Mouse (Mus musculus): ENCODE measurements around the gene Helz2.
A peak's percentile ranks its signal among the peaks of the same experiment; 100 is the strongest.

The Helz2 gene

DNA sequence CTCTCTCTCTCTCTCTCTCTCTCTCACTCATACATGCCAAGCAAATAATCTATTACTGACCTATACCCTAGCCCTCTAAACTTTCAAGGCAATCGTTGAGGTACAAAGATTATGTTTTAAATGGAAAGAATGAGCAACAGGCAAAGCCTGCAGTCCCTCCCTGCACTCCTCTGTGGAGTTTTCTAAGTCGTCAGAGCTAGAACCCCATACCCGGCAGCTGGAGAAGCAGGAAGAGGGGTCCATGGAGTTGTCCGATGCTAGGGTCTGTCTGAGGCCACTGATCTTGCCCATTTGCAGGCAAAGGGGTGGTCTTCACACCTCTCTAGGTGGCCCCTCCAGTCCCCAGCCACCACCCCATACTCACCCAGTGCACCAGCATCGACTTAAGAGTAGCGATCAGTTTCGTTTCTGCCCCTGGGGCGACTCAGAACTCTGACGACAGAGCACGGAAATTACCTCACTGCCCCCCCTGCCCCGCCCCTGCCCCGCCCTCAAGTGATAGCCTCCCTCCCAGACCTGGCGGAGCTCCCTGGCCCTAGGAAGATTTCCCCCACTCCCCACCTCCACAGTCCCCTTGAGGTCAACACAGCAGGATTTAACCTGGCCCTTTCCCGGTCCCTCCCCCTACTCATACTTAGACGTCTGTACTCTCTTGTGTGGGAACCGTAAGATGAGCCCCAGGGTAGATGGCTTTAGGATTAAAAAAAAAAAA lies at the start of gene Helz2:
Helz2 (minus strand) TSS at position 426 of the 712 bp plus-strand sequence.
- DNase-seq (ENCODE audit: low spot score in 2 of 2): no peak

DNA sequence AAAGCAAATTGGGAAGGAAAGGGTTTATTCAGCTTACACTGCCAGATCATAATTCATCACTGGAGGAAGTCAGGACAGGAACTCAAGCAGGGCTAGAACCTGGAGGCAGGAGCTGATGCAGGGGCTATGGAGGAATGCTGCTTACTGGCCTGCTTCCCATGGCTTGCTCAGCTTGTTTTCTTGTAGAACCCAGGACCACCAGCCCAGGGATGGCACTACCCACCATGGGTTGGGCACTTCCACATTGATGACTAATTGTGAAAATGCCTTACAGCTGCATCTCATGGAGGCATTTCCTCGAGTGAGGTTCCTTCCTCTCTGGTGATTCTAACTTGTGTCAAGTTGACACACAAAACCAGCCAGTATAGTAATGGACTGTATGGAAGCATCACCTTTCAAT lies 49.1 kb upstream of the Helz2 start:
- DNase-seq (ENCODE audit: low spot score in 2 of 2): no peak

DNA sequence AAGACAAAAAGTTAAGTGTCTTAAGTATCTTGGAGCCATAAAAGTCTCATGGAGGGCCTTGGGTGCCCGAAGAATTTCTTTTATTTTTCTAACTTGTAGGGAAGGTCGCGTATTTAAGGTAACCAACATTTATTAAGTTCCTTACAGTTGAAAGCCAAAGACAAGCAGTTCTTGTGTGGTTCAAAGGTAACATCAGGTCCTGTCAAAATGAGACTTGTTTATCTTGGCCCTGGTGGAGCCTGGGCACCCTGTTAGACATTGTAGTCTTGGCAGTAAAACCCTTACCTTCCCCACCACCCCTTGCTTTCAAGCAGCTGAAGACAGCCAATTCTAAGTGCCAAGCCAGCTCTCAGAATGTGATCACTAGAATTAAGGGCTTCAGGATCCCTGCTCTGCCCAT lies 46.9 kb upstream of the Helz2 start:
- DNase-seq (ENCODE audit: low spot score in 2 of 2): no peak

DNA sequence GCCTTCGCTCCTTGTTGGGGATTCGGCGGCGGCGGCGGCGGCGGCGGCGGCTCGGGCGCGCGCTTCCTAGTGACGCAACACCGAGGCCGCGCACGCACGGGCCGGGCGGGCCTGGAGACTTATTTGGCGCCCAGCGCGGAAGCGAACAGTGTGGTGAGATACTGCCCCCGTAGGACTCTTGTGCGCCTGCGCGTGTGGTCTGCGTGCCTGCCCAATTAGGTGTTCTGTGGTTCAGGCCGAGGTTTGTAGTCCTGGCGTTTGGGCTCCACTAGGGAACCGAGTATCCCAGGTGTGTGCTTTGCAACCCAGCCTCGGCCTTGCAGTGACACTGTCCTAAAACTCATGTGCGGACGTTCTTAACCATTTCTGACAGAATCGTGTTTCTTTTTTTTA lies 46.1 kb upstream of the Helz2 start, which contains the start of gene Gmeb2:
Gmeb2 (minus strand) TSS at position 78 of the 393 bp plus-strand sequence.
- peak; percentile 91 to 92 for DNase-seq (ENCODE audit: low spot score in 2 of 2)

DNA sequence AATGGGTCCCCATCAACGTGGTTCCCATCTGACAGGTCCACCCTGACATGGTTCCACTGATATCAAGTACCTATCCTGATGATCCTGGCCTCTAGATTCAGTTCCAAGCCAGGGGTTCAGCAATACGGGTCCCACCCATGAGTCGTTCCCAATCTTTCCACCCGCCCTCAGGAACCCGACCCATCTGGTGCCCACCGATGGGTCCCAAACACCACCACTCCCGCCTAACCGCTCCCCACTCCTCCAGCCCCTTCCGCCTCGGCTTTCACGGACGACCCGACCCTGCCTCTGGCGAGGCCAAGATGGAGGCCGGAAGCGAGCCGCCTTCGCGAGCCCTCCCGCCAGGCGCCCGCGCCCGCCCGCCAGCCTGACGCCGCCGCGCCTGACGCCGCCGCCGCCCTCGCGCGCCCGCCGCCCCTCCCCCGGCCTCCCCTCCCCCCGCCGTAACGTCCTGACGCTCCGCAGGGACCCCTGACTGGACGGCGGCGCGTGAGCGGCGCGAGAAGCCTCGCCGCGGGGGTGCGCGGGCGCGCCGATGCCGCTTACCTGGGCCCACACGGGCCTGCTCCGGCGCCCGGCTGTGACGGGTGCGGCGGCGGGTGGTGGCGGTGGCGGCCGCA lies 45.6 kb upstream of the Helz2 start:
- peak; percentile 59 to 66 for DNase-seq (ENCODE audit: low spot score in 2 of 2)

DNA sequence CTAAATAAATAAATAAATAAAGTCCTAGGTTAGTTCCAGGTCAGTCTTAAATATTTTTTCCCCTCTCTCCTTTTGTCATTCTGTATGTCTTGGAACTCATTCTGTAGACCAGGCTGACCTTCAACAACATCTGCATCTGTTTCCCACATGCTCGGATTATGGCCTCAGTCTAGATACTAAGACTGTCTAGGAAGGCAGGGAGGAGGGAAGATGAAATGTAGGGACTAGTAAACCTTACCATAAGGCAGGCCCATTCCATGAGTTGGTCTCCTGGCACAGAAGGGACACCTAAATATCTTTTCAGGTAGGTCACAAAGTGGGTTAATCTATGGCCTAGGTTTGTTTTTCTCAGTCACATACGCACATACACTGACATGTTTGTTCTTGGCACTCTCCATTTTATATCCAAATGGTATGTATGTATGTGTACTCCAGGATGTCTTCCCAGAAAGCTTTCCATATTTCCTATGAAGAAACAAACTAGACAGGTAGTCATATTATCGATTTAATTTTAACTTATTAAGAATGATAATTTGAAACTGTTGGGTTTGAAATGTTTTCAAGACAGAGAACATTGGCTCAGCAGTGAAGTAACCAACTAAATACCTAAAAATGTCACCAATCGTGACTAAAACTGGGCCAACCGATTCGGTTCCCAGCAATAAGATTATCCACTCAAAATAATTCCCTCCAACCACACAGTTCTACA lies 45.0 kb upstream of the Helz2 start:
- DNase-seq (ENCODE audit: low spot score in 2 of 2): no peak

DNA sequence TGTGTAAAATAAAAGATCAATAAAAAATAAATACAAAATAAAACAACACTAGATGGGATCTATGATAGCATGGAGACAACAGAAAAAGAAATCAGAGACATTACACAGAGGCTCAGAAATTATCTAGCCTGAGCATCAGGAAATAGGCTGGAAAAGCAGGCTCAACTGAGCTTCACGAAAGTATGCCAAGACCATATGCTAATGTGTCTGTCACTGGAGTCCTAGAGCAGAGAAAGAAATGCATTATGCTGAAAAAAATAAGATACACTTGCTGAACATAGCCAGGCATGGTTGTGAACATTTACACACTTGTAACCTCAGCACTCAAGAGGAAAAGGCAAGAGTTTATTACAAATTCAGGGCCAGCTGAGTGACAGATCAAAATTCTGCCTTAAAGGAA lies 38.1 kb upstream of the Helz2 start:
- DNase-seq (ENCODE audit: low spot score in 2 of 2): no peak

DNA sequence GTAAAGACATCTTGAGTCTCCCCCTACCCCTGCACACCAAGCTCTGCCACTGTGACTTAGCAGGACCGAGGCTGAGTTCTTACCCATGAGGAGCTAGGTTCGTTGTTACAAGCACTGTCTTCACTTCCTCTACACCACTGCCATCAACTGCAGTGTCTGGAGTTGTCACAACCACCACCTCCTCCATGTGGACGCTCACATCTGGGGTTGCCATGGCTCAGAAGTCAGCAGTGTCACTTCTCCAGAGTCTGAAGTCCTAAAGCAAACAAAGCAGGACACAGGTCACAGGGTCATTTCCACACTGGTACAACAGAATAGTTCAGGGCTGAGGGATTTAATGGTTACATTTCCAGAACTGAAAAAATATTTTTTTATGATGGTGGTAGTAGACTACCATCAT lies 36.0 kb upstream of the Helz2 start:
- DNase-seq (ENCODE audit: low spot score in 2 of 2): no peak

DNA sequence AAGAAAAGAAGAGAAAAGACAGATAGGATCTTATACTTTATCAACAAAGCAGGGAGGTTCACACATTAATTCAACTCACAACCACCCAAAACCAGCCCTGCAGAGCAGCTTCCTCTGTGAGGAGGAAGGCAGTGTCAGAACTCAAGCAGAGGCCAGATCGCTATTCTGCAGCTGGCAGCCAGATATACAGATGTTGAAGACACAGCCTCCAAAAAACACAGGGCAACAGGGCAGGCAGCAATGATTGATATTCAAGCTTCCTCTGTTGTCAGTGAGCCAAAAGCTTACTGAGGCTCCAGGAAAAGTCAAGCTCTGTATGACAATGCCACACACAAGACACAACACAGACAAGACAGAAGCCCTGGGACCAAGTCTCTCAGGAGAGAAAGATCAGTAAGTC lies 34.9 kb upstream of the Helz2 start:
- no peak for DNase-seq (ENCODE audit: low spot score in 2 of 2)

DNA sequence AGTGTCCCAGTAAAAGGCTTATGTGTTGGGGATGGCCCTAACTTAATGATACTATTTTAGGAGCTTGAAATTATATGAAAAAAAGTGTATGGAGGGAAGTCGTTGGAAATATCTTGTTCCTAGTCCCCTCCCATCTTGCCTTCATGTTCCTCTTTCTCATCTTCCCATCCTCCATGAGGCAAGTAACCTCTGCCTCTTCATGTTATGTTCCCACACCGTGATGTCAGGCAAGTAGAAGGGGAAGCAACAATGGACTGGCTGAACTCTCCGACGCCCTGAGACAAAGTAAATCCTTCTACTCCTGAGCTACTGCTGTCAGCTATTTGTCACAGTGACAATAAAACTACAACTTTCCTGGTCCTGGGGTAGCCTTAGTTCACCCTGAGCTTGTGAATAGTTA lies 32.8 kb upstream of the Helz2 start:
- no peak for DNase-seq (ENCODE audit: low spot score in 2 of 2)

DNA sequence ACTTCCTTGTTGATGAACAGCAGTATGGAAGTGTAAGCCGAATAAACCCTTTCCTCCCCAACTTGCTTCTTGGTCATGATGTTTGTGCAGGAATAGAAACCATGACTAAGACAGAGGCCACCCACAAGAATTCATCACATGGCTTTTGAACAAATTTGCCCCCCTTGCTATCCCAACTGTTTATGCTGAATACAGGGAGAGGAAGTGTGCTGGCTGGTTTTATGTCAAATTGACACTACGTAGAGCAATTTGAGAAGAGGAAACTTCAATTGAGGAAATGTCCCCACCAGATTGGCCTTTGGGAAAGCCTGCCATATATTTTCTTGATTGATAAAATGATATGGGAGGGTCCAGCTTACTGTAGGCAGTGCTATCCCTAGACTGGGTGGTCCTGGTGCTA lies 32.0 kb upstream of the Helz2 start:
- DNase-seq (ENCODE audit: low spot score in 2 of 2): no peak

DNA sequence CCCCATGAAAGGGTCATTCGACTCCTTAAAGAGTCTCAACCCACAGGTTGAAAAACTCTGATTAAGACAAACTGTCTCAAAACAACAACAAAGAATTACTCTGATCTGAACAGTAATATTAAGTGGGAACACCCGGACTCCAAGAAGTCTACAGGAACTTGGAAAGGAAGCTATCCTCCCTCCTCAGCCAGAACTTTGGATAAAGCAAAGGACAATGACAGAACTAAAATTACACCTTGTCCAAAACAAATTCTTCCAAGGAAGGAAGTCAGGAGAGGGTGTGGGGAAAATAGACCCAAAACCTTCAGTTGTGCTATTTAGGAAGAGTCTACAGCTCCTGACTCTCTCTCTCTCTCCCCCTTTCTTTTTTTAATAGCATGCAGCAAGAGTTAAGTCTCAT lies 30.3 kb upstream of the Helz2 start:
- DNase-seq (ENCODE audit: low spot score in 2 of 2): no peak

DNA sequence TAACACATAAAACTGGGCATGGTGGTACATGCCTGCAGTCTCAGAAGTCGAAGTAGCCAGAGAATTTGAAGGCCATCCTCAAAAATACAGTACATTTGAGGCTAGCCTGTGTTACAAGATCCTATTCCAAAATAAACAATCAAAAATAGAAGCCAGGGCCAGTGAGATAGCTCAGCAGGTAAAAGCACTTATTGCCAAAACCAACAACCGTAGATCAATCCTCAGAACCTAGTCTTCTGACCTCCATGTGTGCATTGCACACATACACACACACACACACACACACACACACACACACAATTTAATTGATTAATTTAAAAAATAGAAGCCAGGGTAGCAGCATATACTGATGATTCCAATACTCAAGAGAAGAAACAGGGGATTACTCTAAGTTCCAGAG lies 25.0 kb upstream of the Helz2 start:
- DNase-seq (ENCODE audit: low spot score in 2 of 2): no peak

DNA sequence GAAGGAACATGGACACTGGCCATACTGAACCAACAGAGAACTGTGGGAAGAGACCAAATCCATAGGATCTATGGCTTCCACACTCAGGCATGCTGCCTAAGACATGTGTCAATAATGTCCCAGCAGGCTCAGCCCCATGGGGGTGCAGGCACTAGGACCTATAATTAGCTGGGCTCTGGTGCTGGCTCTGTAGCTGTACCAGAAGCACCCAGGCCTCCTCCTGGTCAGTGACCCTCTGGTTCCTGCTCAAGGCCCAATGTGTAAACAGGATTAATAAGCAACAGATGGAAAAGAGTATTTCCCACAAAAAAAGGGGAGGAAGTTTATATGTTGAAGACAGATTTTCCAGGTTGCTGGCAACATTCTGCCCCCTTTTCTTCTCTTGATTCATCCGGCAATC lies 11.4 kb upstream of the Helz2 start:
- no peak for DNase-seq (ENCODE audit: low spot score in 2 of 2)

DNA sequence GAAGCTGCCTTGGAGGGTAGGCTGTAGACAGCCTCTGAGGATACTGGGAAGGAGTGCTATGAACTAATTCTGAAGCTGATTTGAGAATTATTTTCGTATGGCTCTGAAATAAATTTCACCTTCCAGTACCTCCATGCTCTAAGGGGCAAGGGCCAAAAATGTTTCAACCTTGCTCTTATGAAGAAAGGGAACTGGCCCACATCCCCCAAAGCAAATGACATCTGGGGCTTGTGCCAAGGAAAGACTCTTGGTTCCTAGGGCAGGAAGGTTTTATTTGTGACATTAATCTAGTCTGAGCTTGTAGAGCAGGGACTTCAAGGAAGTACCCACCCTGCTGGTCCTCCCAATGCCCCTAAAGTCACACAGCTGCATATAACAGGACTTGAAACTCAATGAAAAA lies 10.0 kb upstream of the Helz2 start:
- DNase-seq (ENCODE audit: low spot score in 2 of 2): no peak

DNA sequence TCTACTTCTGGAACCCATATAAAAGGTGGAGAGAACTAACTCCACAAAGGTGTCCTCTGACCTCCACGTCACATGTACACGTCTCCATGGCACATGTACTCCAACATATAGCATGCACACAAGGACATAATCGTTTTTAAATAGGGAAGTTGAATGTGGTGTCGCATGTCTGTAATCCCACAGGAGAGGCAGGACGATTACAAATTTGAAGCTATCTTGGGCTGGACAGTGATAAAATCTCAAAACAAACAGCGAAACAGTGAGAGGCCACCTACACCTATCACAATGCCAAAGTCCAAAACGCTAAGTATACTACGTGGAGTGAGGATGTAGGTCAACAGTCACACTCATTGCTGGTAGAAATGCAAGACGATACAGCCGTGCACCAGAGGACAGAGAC lies 7.4 kb upstream of the Helz2 start:
- no peak for DNase-seq (ENCODE audit: low spot score in 2 of 2)

DNA sequence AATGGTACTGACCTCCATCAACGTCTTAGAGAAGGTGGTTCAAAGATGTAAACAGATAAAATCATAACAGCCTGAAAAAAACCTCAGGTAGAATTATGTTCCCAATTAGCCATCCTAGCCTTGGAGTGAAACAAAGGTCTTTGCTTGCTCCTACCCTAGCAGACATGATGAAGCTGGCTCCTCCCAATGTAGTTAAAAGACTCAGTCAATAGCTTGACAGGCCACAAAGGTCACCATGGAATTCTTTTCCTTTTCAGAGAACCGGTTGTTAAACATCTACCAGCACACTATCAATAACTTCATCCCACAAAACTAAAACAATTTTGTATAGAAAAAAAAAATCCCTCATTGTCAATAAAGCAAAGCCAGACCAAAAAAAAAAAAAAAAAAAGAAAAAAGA lies 3.2 kb upstream of the Helz2 start:
- no peak for DNase-seq (ENCODE audit: low spot score in 2 of 2)

DNA sequence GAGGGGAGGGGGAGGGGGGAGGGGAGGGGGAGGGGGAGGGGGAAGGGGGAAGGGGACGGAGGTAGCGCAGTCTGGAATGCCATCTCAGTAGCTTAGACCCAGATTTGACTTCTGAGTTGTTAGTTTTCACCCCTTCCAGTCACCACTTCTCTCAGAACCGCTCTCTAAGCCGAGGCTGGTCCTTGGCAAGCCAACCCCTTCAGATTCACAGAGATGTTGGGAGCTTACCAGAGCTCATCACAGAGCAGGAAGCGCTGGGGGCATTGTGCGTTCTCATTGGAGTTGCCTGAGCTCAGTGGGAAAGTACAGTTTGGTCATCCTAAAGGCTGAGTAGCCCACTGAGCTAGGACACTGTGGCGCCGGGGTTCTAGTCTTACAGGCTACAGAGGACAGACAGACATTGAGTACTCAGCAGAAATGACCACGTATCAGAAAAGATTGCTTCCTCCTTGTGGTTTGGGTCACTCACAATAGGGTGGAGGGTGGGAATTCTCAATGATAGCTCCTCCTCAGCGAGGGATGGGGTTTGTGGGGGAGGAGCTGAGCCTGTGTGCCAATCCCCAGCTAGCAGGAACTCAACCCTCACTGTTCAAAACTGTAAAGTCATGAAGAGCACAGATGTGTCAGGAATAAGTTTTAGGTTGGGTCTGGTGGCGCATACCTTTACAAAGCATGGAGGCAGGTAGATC lies 2.0 kb upstream of the Helz2 start:
- no peak for DNase-seq (ENCODE audit: low spot score in 2 of 2)

DNA sequence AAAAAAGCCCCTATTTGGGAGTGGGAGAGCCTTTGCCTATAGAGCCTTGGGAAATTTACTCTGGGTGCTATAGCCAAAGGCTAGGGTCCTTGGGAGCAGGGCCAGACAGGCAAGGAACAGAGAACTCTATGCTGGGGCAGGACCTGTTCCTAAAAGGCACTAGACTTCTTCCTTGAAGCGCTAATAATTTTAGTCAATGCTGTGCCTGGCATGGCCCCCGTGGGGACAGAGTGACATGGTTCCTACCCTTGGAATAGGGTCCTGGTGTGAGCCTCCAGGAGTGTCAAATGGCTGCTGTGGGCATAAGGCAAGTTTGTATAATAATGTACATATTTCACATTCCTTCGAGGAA lies 463 bp upstream of the Helz2 start:
- no peak for DNase-seq (ENCODE audit: low spot score in 2 of 2)

DNA sequence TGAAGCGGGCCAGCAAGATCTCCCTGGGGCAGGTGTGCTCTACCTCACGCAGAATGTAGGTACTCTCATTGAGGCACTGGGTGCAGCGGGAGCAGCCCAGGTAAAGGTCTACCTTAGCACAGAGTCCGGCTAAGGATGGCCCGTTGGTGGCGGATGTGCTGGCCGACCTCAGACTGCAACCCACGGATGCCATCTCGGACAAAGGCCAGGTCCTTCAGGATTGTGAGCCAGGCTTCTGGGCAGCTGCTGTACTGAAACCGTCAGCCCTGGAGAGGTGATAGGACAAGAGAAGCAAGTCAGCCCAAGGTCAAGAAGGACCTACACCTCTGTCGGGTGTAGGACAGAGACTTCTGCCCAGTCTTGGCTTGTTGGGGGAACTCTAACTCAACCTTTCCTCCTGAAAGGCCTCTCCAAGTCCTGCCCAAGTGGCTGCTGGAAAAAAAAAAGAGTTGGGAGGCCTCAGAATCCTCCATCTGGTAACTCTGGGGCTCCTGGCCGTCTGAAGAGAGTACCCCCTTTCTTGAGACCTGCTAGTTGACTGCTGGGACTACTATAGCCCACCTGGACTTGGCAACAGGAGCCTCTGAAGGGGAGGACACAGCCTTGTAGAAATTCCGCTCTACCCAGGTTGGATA lies 904 bp downstream of the Helz2 start:
- no peak for DNase-seq (ENCODE audit: low spot score in 2 of 2)

DNA sequence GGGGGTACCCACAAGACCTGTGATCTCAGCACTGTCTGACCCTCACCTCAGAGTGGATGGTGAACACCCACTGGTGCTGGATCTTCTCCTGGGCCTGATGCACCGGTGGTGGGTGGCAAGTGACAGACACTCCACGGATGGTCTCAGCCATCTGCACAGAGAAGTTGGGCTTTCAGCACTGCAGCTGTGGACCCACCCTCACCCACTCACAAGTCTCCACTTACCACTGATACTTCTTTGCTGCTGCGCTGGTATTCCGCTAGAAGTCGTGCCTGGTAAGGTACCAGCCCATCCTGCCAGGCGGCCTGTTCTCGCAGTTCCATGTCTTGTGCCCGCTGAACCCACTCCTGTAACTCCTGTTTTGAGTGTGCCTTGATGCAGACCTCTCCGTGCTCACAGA lies 2.6 kb downstream of the Helz2 start:
- peak in 1 of 2 experiments; percentile 15 for DNase-seq (ENCODE audit: low spot score in 2 of 2)

DNA sequence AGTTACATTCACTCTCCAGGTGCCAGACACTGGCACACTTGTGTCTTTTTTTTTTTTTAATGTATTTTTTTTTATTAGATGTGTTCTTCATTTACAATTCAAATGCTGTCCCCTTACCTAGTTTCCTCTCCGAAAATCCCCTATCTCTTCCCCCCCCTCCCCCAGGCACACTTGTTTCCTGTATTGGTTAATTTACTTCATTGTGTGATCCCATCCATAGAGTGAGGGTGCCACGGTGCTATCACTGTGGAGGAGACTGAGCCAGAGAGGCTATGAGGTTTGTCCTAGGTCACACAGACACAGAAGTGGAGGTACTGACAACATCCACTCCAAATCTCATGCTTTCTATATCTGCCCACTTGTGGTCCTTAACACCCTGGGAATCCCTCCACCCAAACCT lies 3.0 kb downstream of the Helz2 start:
- no peak for DNase-seq (ENCODE audit: low spot score in 2 of 2)

Measured in right cerebral cortex, postnatal 36 days (tissue).